Mouse (Mus musculus): ENCODE results near the gene Ahnak2.

The Ahnak2 gene

DNA sequence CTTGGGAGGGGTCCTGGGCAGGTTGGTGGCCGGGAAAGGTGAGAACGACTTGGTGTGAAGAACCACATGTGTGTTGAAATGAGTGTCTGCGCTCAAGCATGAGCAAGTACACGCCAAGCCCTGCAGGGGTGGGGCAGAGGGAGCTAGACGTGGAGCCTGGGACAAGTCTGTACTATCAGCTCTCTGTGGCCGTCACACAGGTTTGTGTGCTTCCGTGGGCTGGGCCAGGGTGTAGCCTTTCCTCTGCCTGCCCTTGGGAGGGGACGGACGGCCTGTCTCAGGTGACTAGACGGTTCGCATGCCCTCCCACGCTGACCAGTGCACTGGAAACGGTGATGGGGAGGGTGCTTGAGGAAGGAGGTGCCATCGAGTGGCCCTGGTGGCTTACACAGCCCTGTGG, 71.6 kb downstream of the Ahnak2 start:
- no peak for DNase-seq

- DNase-seq: no peak
Observed at GRCm38 (mm10) chr12:112727801-112728200, 74.7 kb downstream of the Ahnak2 start.

DNA sequence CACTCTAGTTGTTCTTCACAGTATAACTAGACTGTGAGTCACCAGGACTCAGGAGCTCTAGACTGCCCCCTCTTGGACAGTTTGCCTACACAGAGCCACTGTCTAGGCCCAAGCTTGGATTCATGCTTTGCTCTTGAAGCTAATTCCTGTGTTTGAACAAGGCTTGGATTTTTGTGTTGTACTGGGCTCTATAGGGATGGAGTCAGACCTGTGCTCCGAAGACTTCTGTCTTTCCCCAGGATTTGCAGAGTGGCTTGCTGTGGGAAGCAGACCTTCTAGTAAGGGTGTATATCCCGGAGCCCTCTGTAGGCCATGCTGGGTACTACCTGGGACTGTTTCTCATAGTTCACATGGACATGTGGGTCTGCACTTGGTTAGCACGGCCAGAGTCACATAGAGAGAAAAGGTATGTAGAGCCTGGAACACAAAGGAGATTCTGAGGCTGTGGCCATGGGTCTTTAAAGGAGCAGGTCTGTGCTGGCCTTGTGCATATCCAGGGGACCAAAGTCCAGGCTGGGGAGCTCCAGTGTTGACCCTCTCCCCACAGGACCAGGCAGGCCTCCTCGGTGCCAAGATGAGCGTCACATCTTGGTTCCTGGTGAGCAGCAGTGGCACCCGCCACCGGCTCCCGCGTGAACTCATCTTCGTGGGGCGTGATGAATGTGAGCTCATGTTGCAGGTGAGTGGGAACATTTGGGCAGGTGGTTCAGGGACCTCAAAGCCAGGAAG, 78.2 kb downstream of the Ahnak2 start:
- DNase-seq: peak; percentile 79

GRCm38 (mm10) chr12:112723445-112723844, 79.0 kb downstream of the Ahnak2 start:
- peak; percentile 28 for DNase-seq

DNA sequence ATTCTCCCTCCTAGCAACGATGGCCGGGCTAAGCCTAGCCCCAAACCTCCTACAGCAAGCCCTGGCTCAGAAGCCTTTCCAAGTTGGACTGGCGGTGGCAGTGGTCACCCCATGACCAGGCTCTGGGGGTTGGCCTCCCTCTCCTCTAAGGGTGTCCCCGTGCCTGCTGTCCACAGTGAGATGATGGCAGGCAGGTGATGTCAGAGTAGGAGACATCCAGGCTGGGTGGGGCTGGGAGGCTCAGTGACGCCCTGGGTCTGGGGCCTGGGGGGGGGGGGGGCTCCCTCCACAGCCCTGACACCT, 79.5 kb downstream of the Ahnak2 start:
- DNase-seq: no peak

DNA sequence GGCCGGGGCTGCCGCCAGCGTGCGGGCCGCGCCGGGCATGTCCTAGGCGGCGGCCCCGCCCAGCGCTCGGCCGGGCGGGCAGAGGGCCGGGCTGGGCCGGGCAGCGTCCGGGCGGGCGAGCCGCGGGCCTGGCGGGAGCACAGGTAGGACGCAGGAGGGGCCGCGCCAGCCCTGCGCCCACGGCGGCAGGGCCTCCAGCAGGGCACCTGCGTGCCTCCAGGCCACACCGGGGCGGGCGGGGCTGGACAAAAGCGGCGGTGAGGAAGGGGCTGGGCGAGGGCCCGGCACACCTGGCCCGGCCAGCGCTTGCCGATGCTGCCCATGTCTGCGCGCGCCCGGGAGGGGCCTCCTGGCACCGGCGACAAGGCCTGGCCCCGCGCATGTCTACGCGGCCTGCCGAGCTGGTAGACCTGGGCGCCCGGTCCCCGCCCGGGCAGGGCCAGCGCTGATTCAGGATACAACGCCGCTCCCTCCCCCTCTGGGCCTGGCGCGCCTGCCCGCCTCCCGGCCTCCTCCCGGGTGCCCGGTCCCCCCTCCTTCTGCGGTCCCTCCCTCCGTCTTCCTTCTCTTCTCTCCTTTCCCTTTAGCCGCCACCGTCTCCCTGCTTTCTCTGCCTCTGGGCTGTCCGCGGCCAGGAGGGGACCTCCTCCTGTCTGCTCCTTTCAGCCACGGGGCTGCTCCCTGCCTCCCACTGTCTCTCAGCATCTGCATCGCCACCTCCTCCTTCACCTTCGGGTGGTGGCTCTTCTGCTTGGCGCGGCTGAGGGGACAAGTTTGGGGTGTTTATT, 80.0 kb downstream of the Ahnak2 start:
- DNase-seq: peak; percentile 72
